Mouse (Mus musculus) neural tube, embryonic 14.5 days (tissue): ENCODE measurements around the gene Pitpnm2. TPM values are rescaled to one million over a fixed set of nuclear protein-coding genes. Genes with fewer than 3 reads are reported as not detected.

Experiments used
- ATAC-seq: fragments of 200-750 bp; cut with Nextera tagmentation; 2 replicates; pipeline ENCODE4 v1.8.0; 2017; ENCODE audit warnings: low read depth, mild to moderate bottlenecking, moderate TSS enrichment, moderate library complexity
- H3K27ac ChIP-seq: fragments of 300-500 bp; sonication (generic); 2 replicates; pipeline ENCODE4 v1.5.1; 2014; ENCODE audit warnings: low read depth, mild to moderate bottlenecking, control low read depth, low read length, moderate library complexity, mixed read lengths
- H3K27me3 ChIP-seq: fragments of 300-500 bp; sonication (generic); 2 replicates; pipeline ENCODE4 v1.6.1; 2014; ENCODE audit warnings: low read length; ENCODE audit not compliant: control insufficient read depth, insufficient read depth
- H3K36me3 ChIP-seq: fragments of 300-500 bp; sonication (generic); 2 replicates; pipeline ENCODE4 v1.6.1; 2014; ENCODE audit warnings: low read length, mixed read lengths; ENCODE audit not compliant: control insufficient read depth, insufficient read depth
- H3K4me1 ChIP-seq: fragments of 300-500 bp; sonication (generic); 2 replicates; pipeline ENCODE4 v1.6.1; 2014; ENCODE audit warnings: low read length; ENCODE audit not compliant: control insufficient read depth, insufficient read depth
- H3K4me2 ChIP-seq: fragments of 300-500 bp; sonication (generic); 2 replicates; pipeline ENCODE4 v1.6.1; 2014; ENCODE audit warnings: mild to moderate bottlenecking, low read depth, low read length, control low read depth
- H3K4me3 ChIP-seq: fragments of 300-500 bp; sonication (generic); 2 replicates; pipeline ENCODE4 v1.5.1; 2014; ENCODE audit warnings: low read depth, low read length, control low read depth, mixed read lengths
- H3K9ac ChIP-seq: fragments of 300-500 bp; sonication (generic); replicated peaks from 2 replicates; pipeline ENCODE4 v1.6.1; 2014; ENCODE audit warnings: low read depth, mild to moderate bottlenecking, control low read depth, low read length, mixed read lengths
- H3K9me3 ChIP-seq: fragments of 300-500 bp; sonication (generic); 2 replicates; pipeline ENCODE4 v1.6.1; 2016; ENCODE audit warnings: low read length; ENCODE audit not compliant: control insufficient read depth
- WGBS: fragments of 180-500 bp; shearing (Covaris S2); extraction: QIAGEN DNeasy Blood & Tissue Kit; methylation state at CpG from one replicate; pipeline ENCODE4 v1.1.7; 2014; 5-methylcytosine and 5-hydroxymethylcytosine counted together
- polyA plus RNA-seq: library from polyadenylated mRNA; unstranded; fragments of >200 nt; fragmentation: Nextera tagmentation; extraction: Ambion mirVana; gene quantifications from 2 replicates; pipeline ENCODE4 v1.2.1, GENCODE M21; 2014

Gene Pitpnm2
- polyA plus RNA-seq, 1 experiment from 2014 or later: 14.3 TPM

DNA sequence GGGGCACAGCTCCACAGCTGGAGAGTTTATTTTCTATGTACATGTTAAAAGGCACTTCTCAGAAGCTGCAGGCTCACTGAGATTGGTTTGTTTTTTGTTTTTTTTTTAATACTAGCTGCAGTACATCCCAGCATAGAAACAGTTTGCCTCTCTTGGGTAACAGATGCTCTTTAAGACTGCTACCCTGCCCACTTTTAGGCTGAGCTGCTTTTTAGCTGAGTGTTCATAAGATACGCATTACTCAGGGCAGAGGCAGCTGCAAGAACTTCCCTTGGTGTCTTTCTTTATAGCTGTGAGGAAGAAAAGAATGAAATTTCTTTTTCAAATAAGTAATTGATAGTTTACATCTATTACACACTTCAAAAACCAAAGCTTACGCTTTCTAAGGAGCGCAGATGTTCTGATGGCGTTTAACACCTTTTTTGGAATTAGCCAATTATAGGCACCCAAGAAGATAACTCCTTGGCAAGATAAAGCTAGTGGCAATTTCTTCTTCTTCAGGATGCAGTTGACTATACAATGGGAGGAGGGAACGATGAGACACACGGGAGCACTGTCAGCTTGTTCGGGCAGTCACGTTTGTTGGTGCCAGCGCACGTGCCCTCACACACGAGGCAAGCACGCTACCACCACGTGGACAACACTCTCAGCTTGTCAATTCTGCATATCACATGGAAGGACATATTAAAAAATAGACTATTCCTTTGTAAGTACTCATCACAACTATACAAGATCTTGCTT, 3.2 kb upstream of the Pitpnm2 start:
- Histone ChIP-seq H3K9me3 (no peaks in the 10 kb centered on the region), H3K4me3 (no peak overlapping the region), H3K4me1 (peaks cover 11% of the 10 kb centered on the region), H3K4me2 (no peak overlapping the region), H3K27ac (no peak overlapping the region), H3K9ac (no peak overlapping the region), H3K36me3 (peaks cover 7% of the 10 kb centered on the region), H3K27me3 (no peaks in the 10 kb centered on the region)
- 90% methylated on average over 13 of the region's 13 CpGs for WGBS
- no peak for ATAC-seq

GRCm38 (mm10) chr5:124251070-124251469, 1.5 kb upstream of the Pitpnm2 start:
- Histone ChIP-seq H3K9ac (no peak overlapping the region), H3K36me3 (no peaks in the 10 kb centered on the region; the same call in 1 of the 2 replicates), H3K4me1 (peaks cover 11% of the 10 kb centered on the region), H3K27ac (no peak overlapping the region), H3K9me3 (no peaks in the 10 kb centered on the region), H3K4me3 (no peak overlapping the region), H3K4me2 (no peak overlapping the region), H3K27me3 (no peaks in the 10 kb centered on the region)
- WGBS: 89% methylated on average over 5 of the region's 5 CpGs
- no peak for ATAC-seq

GRCm38 (mm10) chr5:124248845-124249613, 531 bp downstream of the Pitpnm2 start:
- H3K27ac ChIP-seq: peak overlapping the region; percentile 69
- no peaks in the 10 kb centered on the region for H3K9me3 ChIP-seq
- ATAC-seq: peak; percentile 74
- H3K4me3 ChIP-seq: peak overlapping the region; percentile 61
- H3K36me3 ChIP-seq: no peaks in the 10 kb centered on the region
- peaks cover 11% of the 10 kb centered on the region for H3K4me1 ChIP-seq
- WGBS: under 1% methylated on average over 39 of the region's 77 CpGs
- H3K9ac ChIP-seq: peak overlapping the region; percentile 80
- no peaks in the 10 kb centered on the region for H3K27me3 ChIP-seq
- peak overlapping the region; percentile 89 for H3K4me2 ChIP-seq

- ATAC-seq: no peak
- 20% methylated on average over 9 of the region's 9 CpGs for WGBS
- peaks cover 11% of the 10 kb centered on the region for H3K4me1 ChIP-seq
Observed at GRCm38 (mm10) chr5:124247986-124248626, 1.5 kb downstream of the Pitpnm2 start.

GRCm38 (mm10) chr5:124247296-124247695, 2.3 kb downstream of the Pitpnm2 start:
- H3K4me2 ChIP-seq: no peak overlapping the region
- H3K27me3 ChIP-seq: no peaks in the 10 kb centered on the region
- H3K9ac ChIP-seq: no peak overlapping the region
- no peak overlapping the region for H3K27ac ChIP-seq
- H3K4me3 ChIP-seq: no peak overlapping the region
- no peaks in the 10 kb centered on the region for H3K36me3 ChIP-seq
- no peak for ATAC-seq
- 53% methylated on average over 7 of the region's 7 CpGs for WGBS
- H3K9me3 ChIP-seq: no peaks in the 10 kb centered on the region
- peaks cover 13% of the 10 kb centered on the region for H3K4me1 ChIP-seq

More at GRCm38 (mm10) chr5:124247986-124248626, 1.5 kb downstream of the Pitpnm2 start:
- Histone ChIP-seq H3K4me2 (peak overlapping the region; percentile 89), H3K27ac (no peak overlapping the region), H3K9me3 (no peaks in the 10 kb centered on the region), H3K9ac (peak overlapping the region; percentile 80; the same call in 1 of the 2 replicates), H3K4me3 (peak overlapping the region; percentile 61; the same call in 1 of the 2 replicates), H3K36me3 (no peaks in the 10 kb centered on the region), H3K27me3 (no peaks in the 10 kb centered on the region)

DNA sequence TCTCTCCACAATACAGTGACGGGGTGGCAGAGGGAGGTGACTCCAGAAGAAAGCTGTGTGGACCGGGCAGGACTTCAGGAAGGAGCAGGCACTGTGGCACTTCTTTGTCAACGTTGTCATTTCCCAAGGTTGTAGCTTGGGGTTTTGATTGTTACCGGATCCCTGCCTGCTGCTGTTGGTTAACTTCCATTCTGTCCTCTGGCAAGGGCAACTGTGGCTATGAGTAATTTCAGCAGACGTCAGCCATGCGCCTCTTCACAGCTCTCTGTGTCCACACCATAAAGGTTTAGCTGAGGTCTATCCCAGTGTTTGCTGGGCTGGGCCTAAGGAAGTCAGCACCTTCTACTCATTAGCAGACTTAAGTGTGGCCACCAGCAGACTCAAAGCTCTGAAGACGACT, 4.7 kb downstream of the Pitpnm2 start:
- H3K4me1 ChIP-seq: peaks cover 27% of the 10 kb centered on the region
- H3K36me3 ChIP-seq: no peaks in the 10 kb centered on the region
- no peak overlapping the region for H3K4me3 ChIP-seq
- no peak overlapping the region for H3K27ac ChIP-seq
- H3K9ac ChIP-seq: no peak overlapping the region
- no peak for ATAC-seq
- no peaks in the 10 kb centered on the region for H3K27me3 ChIP-seq
- H3K4me2 ChIP-seq: no peak overlapping the region
- H3K9me3 ChIP-seq: no peaks in the 10 kb centered on the region
- WGBS: 91% methylated on average over 7 of the region's 7 CpGs

GRCm38 (mm10) chr5:124244449-124244848, 5.1 kb downstream of the Pitpnm2 start:
- no peak for ATAC-seq
- no peak overlapping the region for H3K27ac ChIP-seq
- H3K9ac ChIP-seq: no peak overlapping the region
- H3K4me3 ChIP-seq: no peak overlapping the region
- no peak overlapping the region for H3K4me2 ChIP-seq
- no peaks in the 10 kb centered on the region for H3K36me3 ChIP-seq
- no peaks in the 10 kb centered on the region for H3K27me3 ChIP-seq
- WGBS: 97% methylated on average over 8 of the region's 8 CpGs
- H3K4me1 ChIP-seq: peaks cover 27% of the 10 kb centered on the region
- no peaks in the 10 kb centered on the region for H3K9me3 ChIP-seq

DNA sequence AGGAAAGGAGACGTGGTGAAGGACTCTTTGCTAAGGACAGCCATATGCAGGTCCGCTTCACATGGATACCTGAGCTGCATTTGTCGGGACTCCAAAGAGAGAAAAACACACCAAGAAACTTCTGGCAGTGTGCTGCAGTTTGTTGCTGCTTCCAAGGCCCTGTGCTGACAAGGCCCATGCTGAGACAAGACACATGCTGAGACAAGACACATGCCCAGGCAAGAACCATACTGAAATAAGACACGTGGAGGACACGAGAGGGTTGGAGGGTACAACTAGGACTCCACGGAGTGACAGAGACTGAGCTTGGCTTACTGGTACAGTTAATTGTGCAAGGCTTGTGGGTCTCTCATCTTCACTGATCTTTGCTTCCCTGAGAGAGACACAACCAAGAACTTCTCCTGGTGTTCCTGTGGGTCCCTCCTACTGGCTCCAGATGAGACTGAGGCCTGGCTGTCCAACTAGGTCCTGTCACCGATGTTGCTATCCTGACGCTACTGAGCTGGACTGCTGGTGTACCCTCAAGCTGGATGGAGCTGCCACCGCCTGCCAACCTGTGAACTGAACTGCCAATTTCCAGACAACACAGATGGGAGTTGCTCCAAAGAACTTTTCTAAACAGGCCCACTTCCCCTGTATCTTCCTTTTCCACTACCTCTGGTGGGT, 6.2 kb downstream of the Pitpnm2 start:
- H3K4me1 ChIP-seq: peaks cover 21% of the 10 kb centered on the region
- 92% methylated on average over 9 of the region's 9 CpGs for WGBS

More for the DNA sequence above, 6.2 kb downstream of the Pitpnm2 start:
- ATAC-seq: no peak
- Histone ChIP-seq H3K4me3 (no peak overlapping the region), H3K9ac (no peak overlapping the region), H3K36me3 (no peaks in the 10 kb centered on the region), H3K9me3 (no peaks in the 10 kb centered on the region), H3K4me2 (no peak overlapping the region), H3K27ac (no peak overlapping the region), H3K27me3 (no peaks in the 10 kb centered on the region)
